In the genomic region with DNA sequence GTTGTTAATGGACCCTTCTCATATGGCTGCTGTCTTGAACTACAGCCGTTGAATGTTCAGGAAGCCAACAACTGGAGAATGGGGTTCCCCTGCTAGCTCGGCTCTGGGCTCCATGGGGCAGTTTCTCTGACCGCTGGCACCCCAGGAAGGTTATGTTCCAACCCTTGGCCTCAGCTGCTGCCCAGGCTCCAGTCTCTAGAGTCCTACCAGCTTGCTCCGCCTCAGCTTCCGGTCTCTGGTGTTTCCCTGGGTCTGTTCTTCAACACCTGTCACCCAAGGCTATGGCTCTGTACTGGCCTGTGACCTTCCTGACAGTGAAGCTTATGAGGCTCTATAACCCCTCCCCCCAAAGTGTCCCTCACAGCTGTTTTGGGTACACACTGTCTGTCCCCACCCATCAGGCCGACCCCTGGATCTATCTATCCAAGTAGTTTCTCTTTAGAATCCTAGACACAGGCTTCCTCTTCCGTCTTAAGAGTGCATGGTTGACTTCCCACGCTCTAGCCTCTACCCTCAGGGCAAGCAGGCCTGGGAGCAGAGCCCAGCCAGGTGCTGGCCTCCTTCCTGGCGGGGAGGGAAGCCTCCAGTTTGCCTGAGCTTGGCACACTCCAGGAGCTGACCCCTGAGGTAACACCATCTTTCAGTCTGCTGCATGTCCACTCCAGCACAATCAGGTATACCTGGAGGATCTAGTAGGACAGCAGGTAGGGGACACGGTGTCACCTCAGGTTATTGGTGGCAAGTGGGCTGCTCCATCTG, we compare ENCODE assay signal across 19 mouse cellular contexts. TPM values are rescaled to one million over a fixed set of nuclear protein-coding genes. Genes with fewer than 3 reads are reported as not detected.
DNase-seq lines count a peak whose midpoint lies in the region; ATAC-seq and TF ChIP-seq lines count a peak whose summit lies in the region.
"Had no signal": no experiment of that assay in that cellular context is flagged by ENCODE, and none has a peak within 500 bp of the region (broad histone marks: within the 10 kb centered on the region; RNA-seq: fewer than 3 reads in every experiment).

No protein-coding gene starts in this region.

- no peak for TF ChIP-seq CTCF in liver, postnatal 0 days (IDR thresholded peaks at IDR 0.05; ENCODE audit: low read depth)

- no peak for DNase-seq in liver, postnatal 0 days
- DNase-seq in liver, result no peak
- peak; percentile 77 for DNase-seq in kidney, adult 11 months
- DNase-seq in kidney, adult 9 months, result peak; percentile 80
- DNase-seq in kidney, postnatal 4 days, result peak; percentile 19 to 45
- DNase-seq in heart, postnatal 4 days, result no peak
- no peak for DNase-seq in cerebellum, postnatal 10 days

- no peak overlapping the region for H3K4me2 ChIP-seq in liver, postnatal 0 days (ENCODE audit: low read depth, low read length)
- H3K4me2 ChIP-seq: forebrain, embryonic 15.5 days; heart, embryonic 13.5 days; lung, embryonic 15.5 days had no signal

- H3K27me3 ChIP-seq in liver, postnatal 0 days (ENCODE audit: insufficient read depth, low read length), result no peaks in the 10 kb centered on the region
- H3K27me3 ChIP-seq: forebrain, embryonic 15.5 days; heart, embryonic 13.5 days; lung, embryonic 15.5 days had no signal

- peaks cover 28% of the 10 kb centered on the region for H3K36me3 ChIP-seq in liver, postnatal 0 days (replicated peaks; ENCODE audit: insufficient read depth, low read length)

- TF ChIP-seq EP300 in liver, postnatal 0 days (IDR thresholded peaks at IDR 0.05; ENCODE audit: low read depth), result no peak

- WGBS in liver, postnatal 0 days (ENCODE audit: insufficient replicate concordance), result 86% methylated on average over 10 of the region's 10 CpGs

- ATAC-seq in liver, postnatal 0 days, result no peak

- no peak overlapping the region for H3K9ac ChIP-seq in liver, postnatal 0 days (replicated peaks)
- H3K9ac ChIP-seq: forebrain, embryonic 15.5 days; heart, embryonic 13.5 days; lung, embryonic 15.5 days had no signal

- no peaks in the 10 kb centered on the region for H3K9me3 ChIP-seq in liver, postnatal 0 days (ENCODE audit: low read length)
- H3K9me3 ChIP-seq: embryonic facial prominence, embryonic 10.5 days; forebrain, embryonic 15.5 days; heart, embryonic 13.5 days; lung, embryonic 15.5 days had no signal

- H3K27ac ChIP-seq in liver, postnatal 0 days (ENCODE audit: low read depth), result 0 out of 2 replicates have a peak overlapping the region, but pooled peaks have one; percentile 51
- H3K27ac ChIP-seq: embryonic facial prominence, embryonic 10.5 days; forebrain, embryonic 15.5 days; heart, embryonic 13.5 days; hindbrain, postnatal 0 days; lung, embryonic 15.5 days had no signal

- no peak overlapping the region for H3K4me3 ChIP-seq in liver, postnatal 0 days (ENCODE audit: low read depth, low read length)
- H3K4me3 ChIP-seq: embryonic facial prominence, embryonic 10.5 days; erythroblast, embryonic 14.5 days; forebrain, embryonic 15.5 days; heart, embryonic 13.5 days; lung, embryonic 15.5 days had no signal

- H3K4me1 ChIP-seq in liver, postnatal 0 days (ENCODE audit: insufficient read depth), result no peaks in the 10 kb centered on the region
- H3K4me1 ChIP-seq: forebrain, embryonic 15.5 days; heart, embryonic 13.5 days; lung, embryonic 15.5 days had no signal

RNA-seq across cellular contexts. Expression of gene Xylb, which starts 6.1 kb away (rescaled TPM):
- polyA plus RNA-seq in liver, postnatal 0 days (2015; fragmentation: Nextera tagmentation; extraction: Ambion mirVana), result 8.2 and 9.2 TPM in 2 replicates
- total RNA-seq in heart, postnatal 4 days (2021), result 1 to 10 TPM in 1 of 2 experiments, under 1 TPM in 1; 0.52 to 1.0 TPM
- total RNA-seq: monocyte, adult 5-6 weeks had no signal

RNA-seq across cellular contexts. Expression of gene Myd88, which starts 9.9 kb away (rescaled TPM):
- polyA plus RNA-seq in liver, postnatal 0 days (2015; fragmentation: Nextera tagmentation; extraction: Ambion mirVana), result 15.6 and 16.7 TPM in 2 replicates
- 10 to 100 TPM; 12.1 to 12.7 TPM for total RNA-seq in heart, postnatal 4 days (2021)

RNA-seq across cellular contexts. Expression of gene Acaa1a, which starts 11.7 kb away (rescaled TPM):
- polyA plus RNA-seq in liver, postnatal 0 days (2015; fragmentation: Nextera tagmentation; extraction: Ambion mirVana), result 132 and 141 TPM in 2 replicates
- total RNA-seq in heart, postnatal 4 days (2021), result 10 to 100 TPM; 60.7 to 63.8 TPM

RNA-seq across cellular contexts. Expression of gene Slc22a14, which starts 14.2 kb away (rescaled TPM):
- not detected in 2 replicates for polyA plus RNA-seq in liver, postnatal 0 days (2015; fragmentation: Nextera tagmentation; extraction: Ambion mirVana)
- total RNA-seq in heart, postnatal 4 days (2021), result under 1 TPM in 1 of 2 experiments, not detected in 1; 0.27 TPM
- total RNA-seq: gastrocnemius, postnatal 4 days; hindbrain, postnatal 0 days; layer of hippocampus, postnatal 25 days; left cerebral cortex, postnatal 14 days; megakaryocyte, adult 5-6 weeks had no signal
- polyA plus RNA-seq: embryonic facial prominence, embryonic 10.5 days; erythroblast, embryonic 14.5 days; heart, embryonic 13.5 days; hindbrain, postnatal 0 days; lung, embryonic 15.5 days; neural tube, embryonic 14.5 days had no signal

RNA-seq across cellular contexts. Expression of gene Oxsr1, which starts 28.9 kb away (rescaled TPM):
- polyA plus RNA-seq in liver, postnatal 0 days (2015; fragmentation: Nextera tagmentation; extraction: Ambion mirVana), result 3.8 and 4.1 TPM in 2 replicates
- 10 to 100 TPM; 35.5 to 36.5 TPM for total RNA-seq in heart, postnatal 4 days (2021)

Comparison
In these comparisons a context has a peak if more than half of its experiments do, and no peak if none do; other contexts are left out.
1. DNase-seq: peak in kidney, adult 11 months (single experiment), kidney, adult 9 months (single experiment) and kidney, postnatal 4 days (2 of 2); none in liver, postnatal 0 days (single experiment), liver (single experiment), heart, postnatal 4 days (single experiment) and cerebellum, postnatal 10 days (0 of 2).